Mouse (Mus musculus): ENCODE measurements at regions not wholly inside any gene's neighbourhood (a gene's known extent, or its start where the extent isn't known, plus 50 kb on each side); places are given as distances from the start of the nearest gene placed in this dataset.

DNA sequence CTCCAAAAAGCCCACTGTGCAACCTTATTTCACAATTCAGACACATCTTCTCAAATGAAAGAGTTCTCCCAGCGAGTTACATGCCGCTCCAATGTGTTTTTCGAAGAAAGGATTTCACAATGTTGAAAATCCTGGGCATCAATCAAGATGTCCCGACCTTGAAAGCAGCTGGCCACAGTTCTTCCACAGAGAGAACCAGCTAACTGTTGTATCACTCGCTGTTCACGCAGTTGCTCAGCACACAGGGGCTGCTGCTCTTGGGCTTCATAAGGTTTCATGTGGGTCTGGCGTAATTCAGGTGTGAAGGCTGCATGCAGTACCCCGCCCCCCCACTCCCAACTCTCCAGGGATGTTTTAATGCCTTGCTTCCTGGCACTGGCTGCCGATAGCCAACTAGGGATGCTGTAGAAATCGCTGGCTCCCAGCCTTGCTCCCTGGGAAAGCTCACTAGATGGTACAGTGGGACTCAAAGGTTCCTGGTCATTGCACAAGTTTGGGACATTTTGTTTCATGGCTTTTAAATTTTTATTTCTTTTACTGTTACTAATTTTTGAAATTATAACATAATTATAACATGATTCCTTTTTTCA, 65.5 kb upstream of the Sash1 start:
- no peak for DNase-seq (ENCODE audit: low read depth, low spot score)

DNA sequence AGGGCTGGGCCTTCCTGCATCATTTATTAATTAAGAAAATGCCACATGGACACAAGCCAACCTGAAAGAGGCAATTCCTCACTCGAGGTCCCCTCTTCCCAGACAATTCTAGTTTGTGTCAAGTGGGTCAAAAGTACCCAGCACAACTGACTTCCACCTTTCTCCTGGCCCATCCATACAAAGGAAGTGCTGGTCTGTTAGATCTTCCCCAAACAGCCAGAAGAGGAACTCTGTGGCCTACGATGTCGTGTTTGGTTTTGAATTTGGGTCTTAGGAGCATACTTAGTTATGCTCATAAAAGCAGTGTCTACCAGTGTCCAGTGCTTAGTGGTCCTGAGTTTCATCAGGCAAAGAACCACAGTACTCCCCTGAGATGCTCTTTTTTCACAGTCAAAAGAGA, 62.4 kb upstream of the Sash1 start:
- DNase-seq (ENCODE audit: low read depth, low spot score) = no peak

DNA sequence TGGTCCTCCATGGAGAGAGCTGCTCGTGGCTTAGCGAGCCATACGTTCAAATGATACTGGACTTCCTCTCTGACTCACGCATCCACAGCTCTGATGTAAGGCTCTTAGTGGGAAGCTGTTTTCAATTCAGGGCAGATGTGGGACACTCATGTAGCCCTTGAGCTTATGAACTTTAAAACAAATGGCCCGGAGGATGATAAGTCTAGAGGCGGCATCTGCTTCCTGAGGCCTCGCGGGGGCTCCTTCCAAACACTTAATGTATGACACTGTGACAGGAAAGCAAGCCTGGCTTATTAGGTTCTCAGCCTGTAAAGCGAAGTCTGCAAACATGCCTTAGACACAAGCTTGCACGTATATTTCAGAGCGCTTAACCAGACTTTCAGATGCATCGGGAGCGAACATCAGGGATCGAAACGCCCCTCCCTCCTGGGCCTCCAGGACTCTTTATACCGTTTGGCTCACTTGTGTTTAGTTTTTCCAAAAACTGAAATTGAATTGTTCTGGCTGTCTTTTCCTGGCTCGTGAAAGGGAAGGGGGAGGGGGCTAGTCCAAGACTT, 59.4 kb upstream of the Sash1 start:
- peak; percentile 26 for DNase-seq (ENCODE audit: low read depth, low spot score)

DNA sequence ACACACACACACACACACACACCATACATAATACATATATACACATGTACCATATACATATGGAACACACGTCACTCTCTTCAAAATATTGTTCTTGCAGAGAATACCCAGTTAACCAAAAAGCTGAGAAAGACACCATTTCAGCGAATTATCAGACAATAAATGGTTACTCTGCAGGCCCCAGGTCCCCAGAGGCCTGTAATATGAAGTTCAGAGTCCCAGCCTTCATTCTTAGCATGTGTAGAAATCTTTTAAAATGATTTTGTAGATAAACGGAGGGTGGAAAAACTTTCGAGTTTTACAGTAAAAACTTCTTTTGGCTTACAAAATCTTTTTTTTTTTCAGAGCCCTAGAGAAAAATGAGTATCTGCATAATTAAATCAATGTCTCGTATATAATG, 58.7 kb upstream of the Sash1 start:
- DNase-seq (ENCODE audit: low read depth, low spot score) = no peak

GRCm38 (mm10) chr10:8943698-8944097, 57.8 kb upstream of the Sash1 start:
- DNase-seq (ENCODE audit: low read depth, low spot score) = no peak

GRCm38 (mm10) chr10:8942967-8943471, 57.1 kb upstream of the Sash1 start:
- no peak for DNase-seq (ENCODE audit: low read depth, low spot score)

GRCm38 (mm10) chr10:8936369-8936768, 50.5 kb upstream of the Sash1 start:
- no peak for DNase-seq (ENCODE audit: low read depth, low spot score)
